Mouse (Mus musculus) fat pad, adult 2 months (tissue): ENCODE results near the gene Cdk14.

Source experiments
- DNase-seq: peaks from one replicate; pipeline ENCODE4 v3.0.0-alpha.2; 2011; ENCODE audit warnings: low read depth, low spot score; ENCODE audit errors: extremely low read depth

Gene Cdk14

DNA sequence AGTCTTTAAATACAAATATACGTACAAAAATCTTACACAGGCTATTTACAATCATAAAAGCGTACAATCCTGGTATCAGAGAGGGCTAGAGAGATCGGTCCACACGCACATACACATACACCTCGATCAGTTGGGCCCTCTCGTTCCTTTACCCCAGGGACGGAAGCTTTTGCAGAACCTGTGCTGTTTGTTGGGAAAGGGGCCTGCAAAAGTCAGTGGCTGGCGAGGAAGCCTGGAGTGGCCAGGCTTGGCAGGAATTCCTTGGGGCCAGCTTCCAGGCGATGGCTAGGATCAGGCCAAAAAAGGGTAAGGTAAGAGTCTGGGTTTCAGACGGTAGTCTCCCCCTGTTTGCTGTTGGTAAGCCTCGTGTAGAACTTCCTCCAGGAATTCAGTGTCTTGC, 664.8 kb downstream of the Cdk14 start:
- DNase-seq, result no peak

GRCm38 (mm10) chr5:4754701-4755281, 665.3 kb downstream of the Cdk14 start:
- DNase-seq, result no peak
